Mouse (Mus musculus) forebrain, embryonic 15.5 days (tissue): ENCODE data around the gene Dazap1. TPM values are rescaled to one million over a fixed set of nuclear protein-coding genes. Genes with fewer than 3 reads are reported as not detected.
"Not testable (repeated sequence)": the region's sequence is repeated elsewhere in the genome, so short reads cannot be mapped to it uniquely, and the experiment has no call there.

Source experiments
- ATAC-seq: fragments of 200-750 bp; cut with Nextera tagmentation; replicated peaks from 2 replicates; pipeline ENCODE4 v1.8.0; 2017; ENCODE audit warnings: mild to moderate bottlenecking, moderate TSS enrichment, moderate library complexity
- H3K27ac ChIP-seq: fragments of 300-500 bp; sonication (generic); replicated peaks from 2 replicates; pipeline ENCODE4 v1.5.1; 2015; ENCODE audit warnings: mild to moderate bottlenecking, inconsistent platforms
- H3K27me3 ChIP-seq: fragments of 300-500 bp; sonication (generic); 2 replicates; pipeline ENCODE4 v1.6.1; 2015; ENCODE audit warnings: inconsistent platforms
- H3K36me3 ChIP-seq: fragments of 300-500 bp; sonication (generic); 2 replicates; pipeline ENCODE4 v1.6.1; 2015; ENCODE audit warnings: mild to moderate bottlenecking, inconsistent platforms
- H3K4me1 ChIP-seq: fragments of 300-500 bp; sonication (generic); 2 replicates; pipeline ENCODE4 v1.6.1; 2015; ENCODE audit warnings: inconsistent platforms
- H3K4me2 ChIP-seq: fragments of 300-500 bp; sonication (generic); replicated peaks from 2 replicates; pipeline ENCODE4 v1.6.1; 2015; ENCODE audit warnings: mild to moderate bottlenecking, inconsistent platforms
- H3K4me3 ChIP-seq: fragments of 300-500 bp; sonication (generic); 2 replicates; pipeline ENCODE4 v1.5.1; 2015; ENCODE audit warnings: mild to moderate bottlenecking, inconsistent platforms
- H3K9ac ChIP-seq: fragments of 300-500 bp; sonication (generic); replicated peaks from 2 replicates; pipeline ENCODE4 v1.6.1; 2015; ENCODE audit warnings: mild to moderate bottlenecking, inconsistent platforms
- H3K9me3 ChIP-seq: fragments of 300-500 bp; sonication (generic); 2 replicates; pipeline ENCODE4 v1.6.1; 2016; ENCODE audit warnings: inconsistent platforms
- WGBS: fragments of 180-500 bp; shearing (Covaris S2); methylation state at CpG from one replicate; pipeline ENCODE4 v1.1.7; 2015; ENCODE audit warnings: mixed read lengths; 5-methylcytosine and 5-hydroxymethylcytosine counted together
- polyA plus RNA-seq: library from polyadenylated mRNA; unstranded; fragments of >200 nt; fragmentation: Nextera tagmentation; extraction: Ambion mirVana; gene quantifications from 2 replicates; pipeline ENCODE4 v1.2.1, GENCODE M21; 2015

Dazap1 gene
- polyA plus RNA-seq = 70.0 and 78.4 TPM in 2 replicates

DNA sequence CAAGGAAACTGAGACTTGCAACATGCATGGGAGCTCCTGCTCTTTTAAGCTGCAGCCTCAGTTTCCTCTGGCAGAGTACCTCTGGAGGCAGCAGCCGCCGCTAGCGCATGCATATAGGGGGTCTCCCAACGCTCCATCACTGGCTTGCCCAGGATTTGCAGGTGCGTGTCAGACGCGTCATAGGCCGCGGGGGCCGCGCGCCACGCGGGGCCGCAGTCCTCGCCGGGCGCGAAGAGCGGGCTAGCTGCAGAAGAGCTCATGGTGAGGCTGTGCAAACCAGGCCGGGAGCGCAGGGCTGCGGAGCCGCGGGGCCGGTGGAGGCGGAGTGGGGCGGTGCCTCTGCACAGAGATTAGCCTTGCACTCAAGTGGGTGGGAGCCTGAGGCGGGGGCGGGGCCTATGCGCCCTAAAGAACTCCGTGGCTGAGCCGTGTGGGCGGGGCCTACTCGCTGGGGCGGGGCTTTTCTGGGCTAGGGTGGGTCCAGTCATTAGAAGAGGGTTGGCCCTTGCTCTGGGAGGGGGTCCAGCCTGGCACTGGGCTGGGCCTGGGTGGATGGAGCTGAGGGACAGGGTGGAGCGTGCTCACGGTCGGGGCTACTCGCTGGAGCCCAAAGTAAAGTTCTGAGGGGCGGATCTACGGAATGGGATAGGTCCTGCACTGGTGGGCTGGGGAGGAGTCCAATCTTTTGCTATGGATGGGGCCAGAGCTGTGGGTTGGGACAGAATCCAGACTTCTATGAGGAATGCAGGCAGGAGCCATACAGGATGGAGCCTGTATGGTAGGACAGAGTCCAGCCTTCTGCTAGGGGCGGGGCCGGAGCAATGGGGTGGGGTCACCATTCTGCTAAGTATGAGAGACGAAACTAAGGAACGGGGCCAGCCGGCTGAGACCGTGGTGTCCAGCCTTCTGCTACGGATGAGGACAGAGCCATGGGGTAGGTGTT, at the start of gene Dazap1, which contains the start of gene Gamt:
TSS of gene Dazap1 (plus strand) at position 845 of the 943 bp plus-strand sequence.
TSS of gene Gamt (minus strand) at position 371 of the 943 bp plus-strand sequence.
- Histone ChIP-seq H3K4me1 (peaks cover 36% of the 10 kb centered on the region), H3K9me3 (no peaks in the 10 kb centered on the region), H3K9ac (peak within 1 kb of the TSS; percentile 60), H3K27me3 (no peaks in the 10 kb centered on the region), H3K4me2 (peak within 1 kb of the TSS; percentile 83), H3K36me3 (peaks cover 17% of the 10 kb centered on the region; the same call in 1 of the 2 replicates), H3K4me3 (peak within 1 kb of the TSS; percentile 53), H3K27ac (peak within 1 kb of the TSS; percentile 89)
- ATAC-seq = peak; percentile 79
- under 1% methylated on average over 49 of the region's 49 CpGs for WGBS

- peaks cover 22% of the 10 kb centered on the region for H3K4me1 ChIP-seq
- ATAC-seq, H3K27me3 ChIP-seq, H3K36me3 ChIP-seq, H3K4me2 ChIP-seq, H3K9ac ChIP-seq, H3K27ac ChIP-seq, H3K4me3 ChIP-seq, H3K9me3 ChIP-seq: not testable (repeated sequence)
- WGBS = 81% methylated on average over 7 of the region's 7 CpGs
Measured at GRCm38 (mm10) chr10:80211547-80212103, 49.7 kb upstream of the Dazap1 start.

GRCm38 (mm10) chr10:80215048-80215772, 46.1 kb upstream of the Dazap1 start:
- 10% methylated on average over 16 of the region's 16 CpGs for WGBS
- Histone ChIP-seq H3K36me3 (no peaks in the 10 kb centered on the region), H3K4me1 (peaks cover 10% of the 10 kb centered on the region), H3K4me3 (no peak overlapping the region), H3K9me3 (no peaks in the 10 kb centered on the region), H3K27me3 (no peaks in the 10 kb centered on the region), H3K4me2 (no peak overlapping the region), H3K27ac (0 out of 2 replicates have a peak overlapping the region, but pooled peaks have one; percentile 60), H3K9ac (0 out of 2 replicates have a peak overlapping the region, but pooled peaks have one; percentile 32)
- no peak for ATAC-seq

DNA sequence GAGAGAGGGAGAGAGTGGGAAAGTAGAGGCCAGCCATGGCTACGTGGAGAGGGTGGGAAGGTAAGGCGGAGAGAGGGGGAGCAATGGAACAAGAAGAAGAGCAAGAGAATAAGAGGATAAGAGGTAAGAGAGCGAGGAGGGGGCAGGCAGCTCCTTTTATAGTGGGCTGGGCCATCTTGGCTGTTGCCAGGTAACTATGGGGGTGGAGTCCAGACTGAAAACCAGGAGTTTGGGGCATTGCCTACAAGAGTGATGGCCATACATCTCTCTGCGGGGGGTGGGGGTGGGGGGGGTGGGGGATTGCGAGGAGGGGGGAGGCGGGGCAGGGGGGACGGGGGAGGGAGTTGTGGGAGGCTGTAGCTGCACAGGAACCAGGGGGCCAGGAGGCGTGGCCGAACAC, 40.6 kb upstream of the Dazap1 start:
- 35% methylated on average over 7 of the region's 9 CpGs for WGBS
- H3K27me3 ChIP-seq = no peaks in the 10 kb centered on the region
- ATAC-seq = no peak
- H3K4me2 ChIP-seq = no peak overlapping the region
- H3K9me3 ChIP-seq = no peaks in the 10 kb centered on the region
- H3K36me3 ChIP-seq = no peaks in the 10 kb centered on the region
- no peak overlapping the region for H3K27ac ChIP-seq
- peaks cover 3% of the 10 kb centered on the region; the same call in 1 of the 2 replicates for H3K4me1 ChIP-seq
- no peak overlapping the region for H3K9ac ChIP-seq
- no peak overlapping the region for H3K4me3 ChIP-seq

DNA sequence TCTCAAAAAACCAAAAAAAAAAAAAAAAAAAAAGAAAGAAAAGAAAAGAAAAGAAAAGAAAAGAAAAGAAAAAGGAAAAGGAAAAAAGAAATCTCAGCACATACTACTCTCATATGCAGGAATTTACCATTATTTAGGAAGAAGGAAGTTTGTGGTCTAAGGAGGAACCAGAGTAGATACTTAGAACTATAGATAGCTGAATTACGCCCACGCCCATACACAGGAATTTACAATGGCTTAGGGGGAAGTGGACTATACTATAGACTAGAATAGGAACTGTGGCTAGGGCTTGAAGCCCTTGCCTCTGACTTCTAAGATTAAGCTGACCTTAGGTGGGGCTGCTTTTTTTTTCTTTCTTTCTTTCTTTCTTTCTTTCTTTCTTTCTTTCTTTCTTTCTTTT, 38.1 kb upstream of the Dazap1 start:
- H3K36me3 ChIP-seq, H3K27me3 ChIP-seq, H3K9me3 ChIP-seq, H3K9ac ChIP-seq, H3K27ac ChIP-seq, ATAC-seq, H3K4me2 ChIP-seq, H3K4me3 ChIP-seq: not testable (repeated sequence)
- peaks cover 19% of the 10 kb centered on the region for H3K4me1 ChIP-seq
- 97% methylated on average over 2 of the region's 2 CpGs for WGBS

DNA sequence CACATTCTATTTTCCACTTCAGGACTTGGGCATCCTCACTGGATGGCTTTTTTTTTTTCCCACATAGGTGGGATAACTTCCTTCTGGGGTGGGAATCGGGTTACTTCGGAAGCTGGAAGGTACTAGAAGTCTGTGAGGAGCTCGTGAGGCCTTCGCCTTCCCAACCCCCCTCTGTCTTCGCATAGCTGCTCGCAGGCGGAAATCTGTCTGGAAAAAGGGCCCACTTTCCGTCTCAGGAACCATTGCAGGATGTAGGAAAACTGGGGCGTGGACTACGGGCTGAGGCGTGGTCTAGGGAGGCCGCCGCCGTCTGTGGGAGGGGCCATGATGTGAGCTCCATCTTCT, 35.2 kb upstream of the Dazap1 start:
- Histone ChIP-seq H3K9me3 (no peaks in the 10 kb centered on the region), H3K4me2 (peak overlapping the region; percentile 75), H3K27ac (peak overlapping the region; percentile 92), H3K36me3 (peaks cover 6% of the 10 kb centered on the region; the same call in 1 of the 2 replicates), H3K9ac (peak overlapping the region; percentile 84), H3K27me3 (no peaks in the 10 kb centered on the region), H3K4me1 (peaks cover 40% of the 10 kb centered on the region), H3K4me3 (peak overlapping the region; percentile 81)
- ATAC-seq = no peak; the same call in 1 of the 2 replicates
- 0% methylated on average over 14 of the region's 14 CpGs for WGBS

- Histone ChIP-seq H3K27me3 (no peaks in the 10 kb centered on the region), H3K27ac (peak within 1 kb of the TSS; percentile 92), H3K9me3 (no peaks in the 10 kb centered on the region), H3K4me3 (peak within 1 kb of the TSS; percentile 81), H3K9ac (peak within 1 kb of the TSS; percentile 84), H3K4me1 (peaks cover 40% of the 10 kb centered on the region), H3K36me3 (peaks cover 6% of the 10 kb centered on the region; the same call in 1 of the 2 replicates), H3K4me2 (peak within 1 kb of the TSS; percentile 75)
- peak; percentile 96 for ATAC-seq
- under 1% methylated on average over 54 of the region's 75 CpGs for WGBS
Measured at GRCm38 (mm10) chr10:80226416-80227165, 34.7 kb upstream of the Dazap1 start, which contains the start of gene Mum1. Gene Mum1, plus strand, starts transcription at chr10:80226434.

DNA sequence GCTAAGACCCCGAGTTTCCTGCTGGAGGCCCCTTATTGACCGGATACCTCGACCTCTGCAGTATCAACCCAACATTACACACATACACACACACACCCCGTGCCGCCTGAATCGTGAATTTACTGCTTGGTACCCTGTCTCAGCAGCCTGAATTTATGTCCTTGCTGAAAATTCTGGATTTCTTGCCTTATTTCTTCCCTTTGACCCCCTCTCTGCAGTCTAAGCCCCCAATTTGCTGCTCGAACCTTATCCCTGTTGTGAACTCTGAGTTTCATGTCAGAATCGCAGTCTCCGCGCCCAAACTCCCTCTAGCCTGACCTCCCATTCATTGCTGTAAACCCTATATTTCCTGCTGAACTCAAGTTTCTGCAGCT, 34.1 kb upstream of the Dazap1 start:
- H3K9me3 ChIP-seq = no peaks in the 10 kb centered on the region
- peaks cover 6% of the 10 kb centered on the region for H3K36me3 ChIP-seq
- H3K4me1 ChIP-seq = peaks cover 40% of the 10 kb centered on the region
- peak overlapping the region; percentile 92 for H3K27ac ChIP-seq
- H3K4me2 ChIP-seq = peak overlapping the region; percentile 75
- 8% methylated on average over 10 of the region's 10 CpGs for WGBS
- H3K4me3 ChIP-seq = peak overlapping the region; percentile 81
- H3K9ac ChIP-seq = peak overlapping the region; percentile 84
- H3K27me3 ChIP-seq = no peaks in the 10 kb centered on the region
- ATAC-seq = peak; percentile 1; the same call in 1 of the 2 replicates

GRCm38 (mm10) chr10:80227877-80228775, 33.2 kb upstream of the Dazap1 start:
- Histone ChIP-seq H3K9me3 (no peaks in the 10 kb centered on the region), H3K4me1 (peaks cover 48% of the 10 kb centered on the region), H3K4me3 (peak overlapping the region; percentile 81), H3K27me3 (no peaks in the 10 kb centered on the region), H3K9ac (peak overlapping the region; percentile 84), H3K36me3 (peaks cover 14% of the 10 kb centered on the region), H3K27ac (peak overlapping the region; percentile 92), H3K4me2 (peak overlapping the region; percentile 75)
- WGBS = 29% methylated on average over 15 of the region's 15 CpGs
- no peak for ATAC-seq

DNA sequence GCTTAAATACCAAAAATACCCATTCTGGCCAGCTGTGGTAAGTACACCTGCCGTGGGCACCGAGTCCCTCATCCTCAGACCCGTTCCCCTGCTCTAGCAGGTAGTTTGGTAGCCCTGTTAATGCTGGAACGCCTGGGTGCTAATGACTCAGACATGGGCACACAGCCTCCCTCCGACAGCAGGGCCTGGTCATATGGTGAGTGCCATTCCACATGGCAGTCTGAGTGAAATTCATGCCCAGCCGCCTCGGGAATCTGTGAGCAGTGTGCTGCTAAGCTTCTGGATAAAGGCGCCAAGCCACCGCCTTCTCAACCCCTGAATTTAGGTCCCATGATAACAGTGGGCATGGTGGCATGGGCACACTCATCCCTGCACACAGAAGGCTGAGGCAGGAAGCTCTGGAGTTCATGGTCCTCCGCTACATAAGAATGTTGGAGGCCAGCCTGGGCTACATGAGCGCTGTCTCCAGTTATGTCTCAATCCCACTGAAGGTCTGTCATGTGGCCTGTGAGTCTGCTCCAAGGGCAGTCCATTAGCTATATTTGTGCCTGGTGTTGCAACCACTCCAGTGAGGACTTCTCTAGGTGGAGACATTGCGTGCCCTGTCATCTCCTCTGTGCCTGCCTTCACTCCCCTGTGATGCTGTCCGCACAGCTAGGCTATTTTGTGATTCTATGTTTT, 25.0 kb upstream of the Dazap1 start:
- Histone ChIP-seq H3K4me1 (peaks cover 15% of the 10 kb centered on the region), H3K36me3 (peaks cover 85% of the 10 kb centered on the region), H3K4me3 (no peak overlapping the region), H3K27ac (no peak overlapping the region), H3K4me2 (no peak overlapping the region), H3K9me3 (no peaks in the 10 kb centered on the region), H3K9ac (no peak overlapping the region), H3K27me3 (no peaks in the 10 kb centered on the region)
- 97% methylated on average over 13 of the region's 13 CpGs for WGBS
- ATAC-seq = no peak
